Mouse (Mus musculus): ENCODE measurements around the gene Zfp710.

The Zfp710 gene

GRCm38 (mm10) chr7:80114451-80115223 is 90.0 kb downstream of the Zfp710 start:
- DNase-seq (ENCODE audit: low read depth) = no peak

GRCm38 (mm10) chr7:80115224-80115590 is 90.6 kb downstream of the Zfp710 start, which contains the start of gene Idh2:
Idh2 (minus strand) TSS chr7:80115392.
- DNase-seq (ENCODE audit: low read depth) = peak; percentile 84

GRCm38 (mm10) chr7:80116158-80116557 is 91.5 kb downstream of the Zfp710 start:
- DNase-seq (ENCODE audit: low read depth) = no peak

- DNase-seq (ENCODE audit: low read depth) = no peak
Measured at GRCm38 (mm10) chr7:80119198-80119597, 94.6 kb downstream of the Zfp710 start.

GRCm38 (mm10) chr7:80121083-80121482 is 96.5 kb downstream of the Zfp710 start:
- DNase-seq (ENCODE audit: low read depth) = no peak

DNA sequence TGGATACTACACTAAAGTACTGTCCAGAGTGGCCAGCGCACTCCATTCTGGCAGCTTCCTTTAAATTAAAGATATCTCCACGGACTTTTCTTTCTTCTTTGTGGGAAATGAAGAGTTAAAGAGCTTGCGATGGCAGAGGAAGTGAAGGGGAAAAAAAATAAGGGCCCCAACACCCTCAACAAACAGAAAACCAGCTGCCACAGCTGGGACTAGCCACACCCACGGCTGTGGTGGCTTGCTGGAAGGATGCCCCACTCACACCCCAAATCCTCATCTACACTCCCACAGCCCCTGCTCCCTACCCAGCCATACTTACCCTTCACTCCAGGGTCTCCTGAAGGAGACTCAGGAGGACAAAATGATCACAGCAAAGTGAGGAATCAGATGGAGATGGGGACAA is 98.5 kb downstream of the Zfp710 start:
- peak; percentile 63 for DNase-seq (ENCODE audit: low read depth)

DNA sequence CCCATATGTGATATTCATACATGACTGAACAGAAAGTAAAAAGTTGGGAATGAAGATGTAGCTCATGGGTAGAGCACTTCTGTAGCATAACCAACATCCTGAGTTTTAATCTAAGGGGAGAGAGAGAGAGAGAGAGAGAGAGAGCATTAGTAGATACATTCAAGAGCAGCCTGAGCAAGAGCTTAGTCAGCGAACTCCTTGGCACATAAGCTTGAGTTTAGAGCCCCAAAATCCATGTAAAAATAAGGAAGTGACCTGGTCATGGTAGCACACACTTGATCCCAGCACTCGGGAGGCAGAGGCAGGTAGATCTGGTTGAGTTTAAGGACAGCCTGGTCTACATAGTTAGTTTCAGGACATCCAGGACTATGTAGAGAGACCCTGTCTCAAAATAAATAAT is 99.1 kb downstream of the Zfp710 start:
- no peak for DNase-seq (ENCODE audit: low read depth)

DNA sequence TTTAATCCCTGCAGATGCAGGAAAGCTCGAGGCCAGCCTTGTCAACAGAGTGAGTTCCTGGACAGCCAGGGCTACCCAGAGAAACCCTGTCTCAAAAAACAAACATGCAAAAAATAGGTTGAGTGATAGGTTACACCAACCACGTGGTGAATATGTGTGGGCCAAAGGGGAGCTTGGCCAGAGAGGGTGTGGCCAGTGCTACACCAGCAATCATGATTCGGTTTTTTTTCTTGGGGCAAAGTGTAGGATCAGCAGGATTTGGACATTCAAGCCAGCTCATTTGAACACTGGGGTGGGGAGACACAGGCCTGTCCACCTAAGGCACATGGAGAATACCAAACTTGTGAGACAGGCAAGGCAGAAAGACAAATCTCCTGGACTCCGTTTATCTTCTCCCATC is 104.7 kb downstream of the Zfp710 start:
- DNase-seq (ENCODE audit: low read depth) = no peak

DNA sequence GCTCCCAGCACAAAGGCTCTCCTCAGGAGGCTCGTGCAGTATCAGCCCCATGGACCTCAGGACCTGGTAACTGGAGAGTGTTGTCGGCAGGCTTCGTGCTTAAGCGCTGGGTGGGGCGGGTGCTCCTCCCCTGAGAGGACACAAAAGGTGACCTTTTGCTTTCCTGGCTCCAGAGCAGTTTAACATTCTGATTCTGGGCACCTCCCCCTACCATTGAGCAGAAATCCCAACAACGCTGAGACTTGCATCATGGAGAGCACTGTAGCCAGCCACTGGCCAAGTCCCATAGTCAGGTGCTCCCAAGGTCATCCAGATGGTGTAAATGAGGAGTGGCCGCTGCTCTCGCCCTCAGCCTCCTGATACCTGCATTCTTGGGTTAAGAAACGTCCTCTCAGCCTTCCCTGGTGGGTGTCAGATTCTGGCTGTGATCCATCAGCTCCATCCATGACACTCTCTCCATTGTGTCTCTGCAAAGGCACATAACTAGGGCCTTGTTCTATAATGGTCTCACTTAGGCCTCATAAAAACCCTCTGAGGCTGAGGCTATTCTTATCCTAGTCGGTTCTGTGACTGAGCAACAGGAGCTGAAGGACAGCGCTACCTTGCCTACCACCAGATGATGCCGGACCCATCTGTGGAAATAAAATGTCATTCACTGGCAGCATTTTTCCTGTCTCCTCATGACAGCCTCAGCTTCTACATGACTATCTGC is 105.9 kb downstream of the Zfp710 start:
- no peak for DNase-seq (ENCODE audit: low read depth)

GRCm38 (mm10) chr7:80131315-80131714 is 106.7 kb downstream of the Zfp710 start:
- DNase-seq (ENCODE audit: low read depth) = peak; percentile 39

DNA sequence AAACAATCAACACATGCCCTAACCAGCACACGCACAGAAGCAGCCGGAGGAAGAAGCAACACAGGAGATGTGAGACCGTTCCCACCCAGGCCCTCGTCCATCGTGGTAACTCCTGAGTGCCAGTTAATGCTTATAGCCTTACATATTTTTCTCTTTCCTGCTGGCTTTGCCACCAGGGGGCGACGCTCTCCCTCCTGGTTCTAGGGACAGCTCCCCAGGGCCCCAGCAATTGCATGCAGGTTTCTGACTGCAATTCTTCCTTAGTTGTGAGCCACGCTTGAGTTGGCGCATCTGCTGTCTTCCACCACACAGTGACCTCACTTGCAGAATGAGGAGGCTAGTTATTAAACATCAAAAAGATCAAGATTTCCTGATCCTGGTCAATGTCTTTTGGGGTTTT is 107.9 kb downstream of the Zfp710 start:
- DNase-seq (ENCODE audit: low read depth) = peak; percentile 85

- DNase-seq (ENCODE audit: low read depth) = no peak
Measured at GRCm38 (mm10) chr7:80134454-80135172, 110.0 kb downstream of the Zfp710 start.

DNA sequence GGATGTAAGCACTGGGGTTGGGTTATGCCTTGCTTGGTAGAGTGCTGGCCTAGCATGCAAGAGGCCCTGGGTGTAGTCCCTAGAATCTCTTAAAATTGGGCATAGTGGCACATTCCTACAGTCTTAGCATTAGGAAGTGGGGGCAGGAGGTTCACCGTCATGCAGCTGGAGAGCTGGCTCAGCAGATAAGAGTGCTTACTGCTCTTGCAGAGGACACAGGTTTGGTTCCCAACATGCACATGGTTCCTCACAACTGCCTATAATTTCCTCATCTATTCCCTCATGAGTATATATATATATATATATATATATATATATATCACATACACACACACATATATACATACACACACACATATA is 110.5 kb downstream of the Zfp710 start:
- no peak for DNase-seq (ENCODE audit: low read depth)

DNA sequence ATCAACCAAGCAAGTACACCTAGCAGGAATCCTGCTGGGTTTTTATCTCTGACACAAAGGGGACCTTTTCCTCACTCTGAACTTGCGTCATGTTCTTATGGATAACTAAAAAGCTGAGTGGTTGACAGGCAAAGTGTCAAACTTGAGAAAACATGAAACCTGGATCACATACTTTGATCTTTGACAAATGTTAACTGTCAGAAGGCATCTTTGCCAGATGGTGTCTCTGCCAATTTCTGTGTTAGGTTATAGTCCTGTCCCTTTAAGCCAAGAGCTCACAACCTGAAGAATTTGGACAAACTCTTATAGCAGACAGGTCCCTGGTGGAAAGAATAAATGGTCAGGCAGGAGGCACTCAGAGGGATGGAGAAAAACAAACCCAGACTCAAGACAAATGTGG is 113.8 kb downstream of the Zfp710 start:
- no peak for DNase-seq (ENCODE audit: low read depth)

DNA sequence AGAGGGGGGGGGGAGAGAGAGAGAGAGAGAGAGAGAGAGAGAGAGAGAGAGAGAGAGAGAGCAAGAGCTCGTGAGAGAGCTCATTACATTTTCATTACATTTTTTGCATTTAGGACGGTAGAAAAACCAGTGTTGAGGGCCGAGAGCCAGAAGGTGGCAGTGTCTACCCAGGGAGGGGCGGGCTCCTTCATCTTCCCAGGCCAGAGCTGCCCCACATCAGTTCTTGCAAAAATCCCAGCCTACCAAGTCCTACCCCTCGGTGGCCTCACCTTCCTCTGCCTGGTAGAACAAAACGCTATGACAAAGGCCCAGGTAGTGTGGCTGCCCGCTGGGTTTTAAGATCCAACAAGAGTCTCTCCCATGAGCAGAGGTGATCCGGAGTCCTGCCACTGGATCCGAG is 116.2 kb downstream of the Zfp710 start:
- peak; percentile 81 for DNase-seq (ENCODE audit: low read depth)
